Mouse (Mus musculus) left cerebral cortex, postnatal 14 days (tissue): ENCODE results near the gene Sertad1. TPM values are rescaled to one million over a fixed set of nuclear protein-coding genes. Genes with fewer than 3 reads are reported as not detected.

Experiments
- DNase-seq, 2 experiments: peaks; one replicate each; pipeline ENCODE4 v3.0.0; 2021 to 2022; ENCODE audit warnings: low spot score in 2 of 2, mixed read lengths in 1 of 2
- intact Hi-C: fragments of 180-260 bp; cut with DNase I; formaldehyde crosslinking; loops from one replicate; pipeline ENCODE4 v1.15.1; 2025
- long read RNA-seq, 2 experiments: library from polyadenylated mRNA; stranded (forward); transcript quantifications; one replicate each; pipeline ENCODE4 v2.0.0; 2021
- total RNA-seq, 2 experiments: library from RNA; stranded (reverse); gene quantifications; 2 replicates each; pipeline ENCODE4 v1.2.3; 2021

Gene Sertad1
- 10 to 100 TPM in 1 of 2 experiments, 1 to 10 TPM in 1; 8.7 to 12.9 TPM for total RNA-seq
- long read RNA-seq, experiment 1, transcript Sertad1-201 (2 exons, 1,233 nt) = major isoform, 7 of 10 reads
- long read RNA-seq, experiment 1, partial matches to known transcripts = 0 of 10 reads
- long read RNA-seq, experiment 1, other reads (novel, unspliced or antisense) = 3 of 10 reads
- long read RNA-seq, experiment 2, transcript Sertad1-201 (2 exons, 1,233 nt) = major isoform, 5 of 7 reads
- long read RNA-seq, experiment 2, partial matches to known transcripts = 0 of 7 reads
- long read RNA-seq, experiment 2, other reads (novel, unspliced or antisense) = 1 of 7 reads

GRCm38 (mm10) chr7:27486770-27487697 is at the start of gene Sertad1:
TSS of gene Sertad1 (plus strand) at chr7:27486910.
- intact Hi-C loops = no loop called here
- DNase-seq = peak; percentile 99 to 100

GRCm38 (mm10) chr7:27437544-27437943 is 49.2 kb upstream of the Sertad1 start:
- intact Hi-C loops = no loop called here
- no peak for DNase-seq

- intact Hi-C loops = loop anchor here (10.0 kb wide), 1 partner anchor 245 kb away; the partner anchor contains the start of gene Zfp607b
- no peak for DNase-seq
Measured at GRCm38 (mm10) chr7:27440014-27440413, 46.7 kb upstream of the Sertad1 start.

- DNase-seq = peak in 1 of 2 experiments; percentile 19
- intact Hi-C loops = loop anchor here (5.0 to 10.0 kb wide), 2 partner anchors 39 to 239 kb away; partner anchors contain the start of gene Zfp607b
Measured at GRCm38 (mm10) chr7:27446051-27446450, 40.7 kb upstream of the Sertad1 start.

- DNase-seq = peak; percentile 77 to 92
- intact Hi-C loops = loop anchor here (5.0 to 10.0 kb wide), 2 partner anchors 39 to 238 kb away; partner anchors contain the start of gene Zfp607b
Measured at GRCm38 (mm10) chr7:27446521-27447418, 39.9 kb upstream of the Sertad1 start.

- peak; percentile 96 to 99 for DNase-seq
- intact Hi-C loops = loop anchor here (2.0 to 10.0 kb wide), 3 partner anchors 25 to 237 kb away; partner anchors contain the start of genes Sertad3 and Zfp607b
Measured at GRCm38 (mm10) chr7:27447419-27448286, 39.1 kb upstream of the Sertad1 start, which contains the start of the genes Sptbn4 and Blvrb. TSS of gene Sptbn4 (minus strand) at chr7:27447686. TSS of gene Blvrb (plus strand) at chr7:27447978.

- DNase-seq = peak; percentile 40 to 42
- intact Hi-C loops = loop anchor here (2.0 to 10.0 kb wide), 3 partner anchors 24 to 236 kb away; partner anchors contain the start of genes Sertad3 and Zfp607b
Measured at GRCm38 (mm10) chr7:27448421-27449206, 38.1 kb upstream of the Sertad1 start.

GRCm38 (mm10) chr7:27449256-27449862 is 37.4 kb upstream of the Sertad1 start:
- peak; percentile 61 to 69 for DNase-seq

GRCm38 (mm10) chr7:27451359-27451758 is 35.4 kb upstream of the Sertad1 start:
- intact Hi-C loops = no loop called here
- no peak for DNase-seq

More at GRCm38 (mm10) chr7:27449256-27449862, 37.4 kb upstream of the Sertad1 start:
- intact Hi-C loops = loop anchor here (2.0 to 10.0 kb wide), 3 partner anchors 23 to 235 kb away; partner anchors contain the start of genes Sertad3 and Zfp607b

GRCm38 (mm10) chr7:27452206-27452770 is 34.4 kb upstream of the Sertad1 start:
- intact Hi-C loops = no loop called here

GRCm38 (mm10) chr7:27454461-27455121 is 32.1 kb upstream of the Sertad1 start:
- intact Hi-C loops = no loop called here
- DNase-seq = no peak

More at GRCm38 (mm10) chr7:27452206-27452770, 34.4 kb upstream of the Sertad1 start:
- DNase-seq = no peak

- DNase-seq = no peak
- intact Hi-C loops = no loop called here
Measured at GRCm38 (mm10) chr7:27455273-27455672, 31.4 kb upstream of the Sertad1 start.

- DNase-seq = no peak
- intact Hi-C loops = no loop called here
Measured at GRCm38 (mm10) chr7:27458614-27459013, 28.1 kb upstream of the Sertad1 start.

- intact Hi-C loops = no loop called here
- DNase-seq = no peak
Measured at GRCm38 (mm10) chr7:27459640-27460039, 27.1 kb upstream of the Sertad1 start.

- no peak for DNase-seq
- intact Hi-C loops = no loop called here
Measured at GRCm38 (mm10) chr7:27460477-27460876, 26.2 kb upstream of the Sertad1 start.

GRCm38 (mm10) chr7:27467648-27468047 is 19.1 kb upstream of the Sertad1 start:
- no peak for DNase-seq
- intact Hi-C loops = no loop called here
